Comparison of ENCODE assay signal across 9 mouse cellular contexts in genomic region chr16:92609006-92609716, GRCm38 (mm10).
DNase-seq lines count a peak whose midpoint lies in the region; ATAC-seq lines count a peak whose summit lies in the region.
"Had no signal": no experiment of that assay in that cellular context is flagged by ENCODE, and none has a peak within 500 bp of the region (broad histone marks: within the 10 kb centered on the region; RNA-seq: fewer than 3 reads in every experiment).

No protein-coding gene starts in this region.

- H3K27ac ChIP-seq in embryonic facial prominence, embryonic 15.5 days (replicated peaks), result peak overlapping the region; percentile 55
- H3K27ac ChIP-seq in kidney, embryonic 16.5 days (ENCODE audit: low read length), result no peak overlapping the region
- no peak overlapping the region for H3K27ac ChIP-seq in neural tube, embryonic 15.5 days (replicated peaks)

- intact Hi-C loops in left cerebral cortex, postnatal 36 days (cut with DNase I), result no loop called here

- no peak overlapping the region for H3K9ac ChIP-seq in embryonic facial prominence, embryonic 15.5 days
- H3K9ac ChIP-seq in kidney, embryonic 16.5 days (replicated peaks; ENCODE audit: low read length), result no peak overlapping the region
- H3K9ac ChIP-seq in neural tube, embryonic 15.5 days (replicated peaks), result no peak overlapping the region

- H3K9me3 ChIP-seq in embryonic facial prominence, embryonic 15.5 days (replicated peaks), result no peaks in the 10 kb centered on the region
- no peaks in the 10 kb centered on the region for H3K9me3 ChIP-seq in kidney, embryonic 16.5 days (ENCODE audit: low read length)
- H3K9me3 ChIP-seq in neural tube, embryonic 15.5 days (replicated peaks), result no peaks in the 10 kb centered on the region

- no peak overlapping the region for H3K4me2 ChIP-seq in embryonic facial prominence, embryonic 15.5 days (replicated peaks)
- 0 out of 2 replicates have a peak overlapping the region, but pooled peaks have one; percentile 8 for H3K4me2 ChIP-seq in kidney, embryonic 16.5 days (replicated peaks; ENCODE audit: low read depth, low read length)
- H3K4me2 ChIP-seq in neural tube, embryonic 15.5 days, result peak overlapping the region; percentile 17; the same call in 1 of the 2 replicates

- WGBS in embryonic facial prominence, embryonic 15.5 days, result 24% methylated on average over 8 of the region's 8 CpGs
- WGBS in kidney, embryonic 16.5 days, result 9% methylated on average over 8 of the region's 8 CpGs
- WGBS in neural tube, embryonic 15.5 days, result 9% methylated on average over 8 of the region's 8 CpGs

- peak; percentile 44 for DNase-seq in gastrocnemius, postnatal 10 days
- DNase-seq in gastrocnemius, adult 18-20 months (ENCODE audit: low spot score), result no peak
- DNase-seq in left cerebral cortex, adult 18-20 months (ENCODE audit: low spot score in 2 of 2), result no peak
- no peak for DNase-seq in left cerebral cortex, postnatal 36 days (ENCODE audit: low spot score in 2 of 2)
- DNase-seq in adrenal gland, adult 18-20 months (ENCODE audit: low spot score in 2 of 2), result no peak
- DNase-seq: layer of hippocampus, postnatal 36 days had no signal

- peaks cover 4% of the 10 kb centered on the region; the same call in 1 of the 2 replicates for H3K27me3 ChIP-seq in embryonic facial prominence, embryonic 15.5 days
- H3K27me3 ChIP-seq in kidney, embryonic 16.5 days (ENCODE audit: insufficient read depth, low read length), result peaks cover 12% of the 10 kb centered on the region; the same call in 1 of the 2 replicates
- H3K27me3 ChIP-seq in neural tube, embryonic 15.5 days (replicated peaks), result peaks cover 17% of the 10 kb centered on the region

- peaks cover 39% of the 10 kb centered on the region for H3K4me1 ChIP-seq in embryonic facial prominence, embryonic 15.5 days
- peaks cover 35% of the 10 kb centered on the region for H3K4me1 ChIP-seq in kidney, embryonic 16.5 days (ENCODE audit: insufficient read depth, low read length)
- peaks cover 35% of the 10 kb centered on the region for H3K4me1 ChIP-seq in neural tube, embryonic 15.5 days

- no peak for ATAC-seq in embryonic facial prominence, embryonic 15.5 days (ENCODE audit: insufficient number of reproducible peaks, low FRiP score, low TSS enrichment, low read depth)
- ATAC-seq in kidney, embryonic 16.5 days (ENCODE audit: low FRiP score, low TSS enrichment), result peak; percentile 76
- no peak for ATAC-seq in neural tube, embryonic 15.5 days (ENCODE audit: low FRiP score)

- H3K36me3 ChIP-seq in embryonic facial prominence, embryonic 15.5 days, result no peaks in the 10 kb centered on the region
- H3K36me3 ChIP-seq in kidney, embryonic 16.5 days (ENCODE audit: insufficient read depth, low read length), result no peaks in the 10 kb centered on the region
- no peaks in the 10 kb centered on the region for H3K36me3 ChIP-seq in neural tube, embryonic 15.5 days

- H3K4me3 ChIP-seq in embryonic facial prominence, embryonic 15.5 days (replicated peaks), result no peak overlapping the region
- H3K4me3 ChIP-seq in kidney, embryonic 16.5 days (ENCODE audit: low read length), result no peak overlapping the region
- no peak overlapping the region for H3K4me3 ChIP-seq in neural tube, embryonic 15.5 days (replicated peaks)
